Mouse (Mus musculus): ENCODE results near the gene Rfx8.

Gene Rfx8

DNA sequence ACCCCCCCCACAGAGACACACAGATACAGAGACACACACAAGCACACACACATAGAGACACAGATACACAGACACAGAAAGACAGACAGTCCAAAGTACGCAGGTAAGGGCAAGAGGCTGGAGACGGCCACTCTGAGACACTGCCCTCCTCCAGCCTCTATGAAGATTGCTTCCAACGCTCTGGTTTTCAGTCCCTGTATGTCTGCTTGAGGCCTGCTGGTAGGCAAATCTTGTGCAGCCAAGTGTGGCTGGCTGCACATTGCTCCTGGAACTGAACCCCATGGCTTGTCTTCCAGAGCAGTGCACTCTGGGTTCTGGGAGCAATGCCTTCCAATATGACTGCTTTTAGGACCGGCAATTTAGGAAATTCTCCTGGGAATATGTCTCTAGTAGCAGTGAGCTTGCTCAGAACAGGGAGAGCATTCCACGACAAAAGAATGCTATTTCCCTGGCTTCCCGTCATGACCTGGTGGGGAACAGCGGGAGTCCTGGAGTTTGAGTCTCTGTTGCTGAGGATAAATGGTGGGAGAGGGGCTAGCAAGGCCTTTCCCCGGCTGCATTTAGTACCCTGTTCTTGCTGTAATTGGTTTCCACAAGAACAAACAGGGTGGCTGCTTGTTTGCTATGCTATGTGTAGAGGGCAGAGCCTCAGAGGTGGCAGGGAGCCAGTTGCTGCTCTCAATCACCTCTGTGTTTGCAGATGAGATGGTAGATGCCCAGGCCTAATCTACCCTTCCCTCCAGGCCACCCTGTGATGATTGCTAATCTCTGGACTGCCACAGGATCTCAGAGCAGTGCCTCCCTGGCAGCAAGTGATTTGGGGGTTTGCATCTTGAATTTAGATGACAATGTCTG is 74.7 kb downstream of the Rfx8 start:
- DNase-seq (ENCODE audit: low spot score): no peak

DNA sequence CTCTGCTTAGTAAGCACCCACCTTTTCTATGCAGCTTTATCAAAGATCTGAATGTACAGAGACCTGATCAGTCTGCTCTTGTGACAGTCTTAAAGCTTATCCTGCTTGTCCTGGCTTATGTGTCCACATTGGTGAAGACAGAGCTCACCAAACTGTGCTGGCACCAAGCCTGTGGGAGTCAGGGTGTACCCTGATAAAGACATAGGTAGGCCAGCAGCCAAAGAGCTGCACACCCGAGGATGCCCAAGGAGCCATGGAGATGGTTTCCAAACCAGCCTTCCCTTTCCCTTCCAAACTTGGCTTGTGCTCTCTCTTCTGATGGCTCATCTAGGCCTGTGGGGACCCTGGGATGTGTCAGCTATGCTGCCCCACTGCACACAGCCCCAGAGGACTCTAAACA is 76.5 kb downstream of the Rfx8 start:
- DNase-seq (ENCODE audit: low spot score): no peak

DNA sequence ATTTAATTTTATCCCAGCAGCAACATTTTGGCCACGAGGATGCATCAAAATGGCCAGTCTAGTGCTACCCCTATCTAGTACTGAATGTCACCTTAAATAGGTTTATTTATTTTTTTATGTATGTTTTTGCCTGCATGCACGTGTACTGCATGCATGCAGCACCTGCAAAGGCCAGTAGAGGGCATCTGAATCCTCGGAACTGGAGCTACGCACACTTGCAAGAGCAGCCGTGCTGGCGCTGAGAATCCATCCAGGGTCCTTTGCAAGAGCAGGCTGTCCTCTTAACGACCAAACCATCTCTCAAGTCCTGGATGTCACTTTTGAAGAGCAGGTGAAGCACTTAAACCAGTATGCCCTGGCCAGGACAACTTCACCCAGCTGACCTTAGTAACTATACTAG is 79.1 kb downstream of the Rfx8 start:
- DNase-seq (ENCODE audit: low spot score): no peak

DNA sequence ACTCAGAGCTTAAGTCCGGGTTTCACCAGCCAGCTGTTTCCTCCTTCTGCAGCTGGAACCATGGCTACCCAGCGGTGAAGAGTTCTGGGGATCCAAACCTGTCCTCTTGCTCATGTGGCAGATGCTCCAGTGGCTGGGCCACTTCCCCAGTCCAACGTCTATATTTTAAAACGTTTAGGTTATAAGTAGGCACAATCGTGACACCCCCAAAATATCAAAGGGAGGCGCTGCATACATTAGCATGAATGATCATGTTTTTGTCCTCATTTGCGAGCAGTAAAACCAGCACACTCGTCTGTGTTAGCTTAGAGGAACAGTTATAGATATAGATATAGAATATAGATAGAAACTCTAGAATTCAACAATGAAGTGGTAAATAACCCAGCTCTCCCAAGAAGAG is 83.7 kb downstream of the Rfx8 start:
- DNase-seq (ENCODE audit: low spot score): no peak

DNA sequence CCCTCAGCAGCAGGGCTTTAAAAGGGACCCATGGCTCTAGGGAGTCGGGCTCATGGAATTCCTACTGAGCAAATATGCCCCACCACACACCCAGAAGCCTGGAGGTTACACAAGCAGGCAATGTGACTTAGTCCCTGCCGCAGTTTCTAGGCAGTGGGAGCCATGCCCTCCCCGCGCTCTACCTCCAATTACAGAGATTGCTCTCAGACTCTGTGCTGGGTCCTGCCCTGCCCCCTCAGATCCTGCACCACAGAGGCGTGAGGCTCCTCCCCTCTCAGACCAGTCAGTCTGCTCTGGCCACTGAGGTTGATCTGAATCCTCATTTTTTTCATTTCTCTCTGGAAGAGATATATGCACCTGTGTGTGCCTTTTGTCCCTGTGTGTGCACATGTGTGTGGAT is 84.1 kb downstream of the Rfx8 start:
- no peak for DNase-seq (ENCODE audit: low spot score)

DNA sequence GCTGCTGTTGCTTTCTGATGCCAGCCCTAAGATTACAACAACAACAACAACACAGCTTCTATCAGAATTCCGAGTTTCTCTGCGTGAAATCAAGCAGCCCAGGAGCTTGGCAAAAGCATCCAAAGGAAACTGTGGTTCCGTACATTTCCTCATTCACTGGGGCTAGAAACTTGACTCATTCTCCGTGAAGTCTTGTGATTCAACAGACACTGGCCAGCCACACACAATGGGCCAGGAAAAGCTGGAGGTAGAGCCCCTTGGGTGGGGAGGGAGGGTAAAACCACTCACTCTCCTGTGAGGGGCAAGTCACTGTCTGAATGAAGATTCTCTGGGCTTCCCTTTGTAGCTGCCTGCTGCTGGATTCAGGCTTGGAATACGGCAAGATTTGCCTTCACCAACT is 84.6 kb downstream of the Rfx8 start:
- no peak for DNase-seq (ENCODE audit: low spot score)

DNA sequence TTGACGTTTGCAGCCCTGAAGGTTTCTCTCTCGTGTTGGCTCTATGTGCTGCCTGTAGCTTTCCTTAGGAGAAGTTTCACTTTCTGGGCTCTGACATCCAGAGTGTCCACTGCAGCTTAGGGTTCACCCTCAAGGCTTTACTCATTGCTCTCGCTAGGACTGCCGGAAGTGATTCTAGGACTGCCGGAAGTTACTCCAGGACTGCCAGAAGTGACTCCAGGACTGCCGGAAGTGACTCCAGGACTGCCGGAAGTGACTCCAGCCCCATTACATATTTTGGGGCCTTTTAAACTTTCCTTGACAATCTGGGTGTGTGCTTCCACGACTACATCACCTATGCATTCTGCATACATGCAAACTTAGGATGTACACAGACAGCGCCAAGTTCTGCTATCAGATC is 92.2 kb downstream of the Rfx8 start:
- DNase-seq (ENCODE audit: low spot score): no peak

DNA sequence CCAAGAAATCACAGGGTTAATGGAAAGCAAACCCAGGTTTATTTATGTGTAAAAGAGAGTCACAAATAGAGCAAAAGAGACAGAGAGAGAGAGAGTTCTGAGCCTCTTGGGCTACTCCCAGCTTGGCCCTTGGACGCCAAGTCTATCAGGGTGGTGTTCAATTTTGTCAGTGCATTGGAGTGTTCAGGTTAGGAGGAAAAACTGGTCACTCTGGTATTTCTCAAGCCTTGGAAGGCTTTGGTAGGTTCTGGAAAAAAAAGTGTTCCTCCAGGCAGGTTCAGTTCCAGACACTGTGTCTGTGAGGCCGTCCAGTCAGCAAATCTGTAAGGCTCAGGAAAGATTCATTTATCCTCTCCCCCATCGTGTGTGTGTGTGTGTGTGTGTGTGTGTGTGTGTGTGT is 95.3 kb downstream of the Rfx8 start:
- no peak for DNase-seq (ENCODE audit: low spot score)

DNA sequence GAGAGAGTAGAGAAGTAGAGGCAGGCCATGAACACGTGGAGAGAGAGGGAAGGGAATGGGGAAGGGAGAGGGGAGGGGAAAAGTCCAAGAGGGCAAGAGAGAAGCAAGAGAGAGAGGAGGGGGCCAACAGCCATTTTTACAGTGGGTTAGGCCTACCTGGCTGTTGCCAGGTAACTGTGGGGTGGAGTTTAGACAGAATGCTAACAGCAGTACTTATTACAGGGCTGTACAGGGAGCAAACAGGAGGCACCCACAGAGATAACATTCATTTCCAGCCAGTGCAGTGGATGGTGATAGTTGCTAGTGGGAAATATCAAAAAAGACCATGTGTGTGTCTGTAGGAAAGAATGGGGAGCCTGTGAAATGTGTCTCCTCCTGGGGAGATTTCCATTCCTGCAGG is 97.1 kb downstream of the Rfx8 start:
- DNase-seq (ENCODE audit: low spot score): no peak

DNA sequence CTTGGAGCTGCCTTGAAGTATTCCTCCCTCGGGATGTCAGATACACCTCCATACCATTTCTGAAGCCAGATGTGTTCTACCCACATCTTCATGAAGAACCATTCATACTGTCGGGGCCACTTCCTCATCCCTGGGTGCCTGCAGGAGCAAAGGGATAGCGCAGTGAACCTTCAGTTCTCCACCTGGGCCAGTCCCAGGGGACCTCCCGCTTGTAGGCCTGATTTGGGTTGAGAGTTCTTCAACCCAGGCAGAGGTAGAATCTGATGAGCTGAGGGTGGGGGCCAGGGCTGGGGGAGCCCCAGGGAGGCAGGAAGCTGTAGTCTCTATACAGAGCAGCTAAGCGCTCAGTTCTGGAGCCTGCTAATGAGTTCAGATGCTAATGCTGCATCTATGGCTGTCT is 97.7 kb downstream of the Rfx8 start:
- DNase-seq (ENCODE audit: low spot score): no peak

DNA sequence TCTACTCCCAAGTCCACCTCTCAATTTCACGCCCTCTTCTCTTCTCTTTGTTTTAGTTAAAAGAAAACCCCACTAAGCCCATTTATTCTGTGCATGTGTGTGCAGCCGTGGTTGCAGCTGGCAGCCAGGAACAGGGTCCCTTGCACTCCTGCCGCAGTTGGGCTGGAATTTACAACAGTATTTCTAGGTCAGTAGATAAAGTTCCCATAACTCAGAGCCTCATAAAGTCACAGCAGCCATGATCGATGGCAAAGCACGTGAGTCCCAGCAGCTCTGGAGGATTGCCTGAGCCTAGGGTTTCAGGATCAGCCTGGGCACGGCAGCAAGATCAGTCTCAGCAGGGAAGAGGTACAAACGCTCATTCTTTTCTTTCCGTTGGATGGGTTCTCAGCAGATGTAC is 102.3 kb downstream of the Rfx8 start:
- no peak for DNase-seq (ENCODE audit: low spot score)

DNA sequence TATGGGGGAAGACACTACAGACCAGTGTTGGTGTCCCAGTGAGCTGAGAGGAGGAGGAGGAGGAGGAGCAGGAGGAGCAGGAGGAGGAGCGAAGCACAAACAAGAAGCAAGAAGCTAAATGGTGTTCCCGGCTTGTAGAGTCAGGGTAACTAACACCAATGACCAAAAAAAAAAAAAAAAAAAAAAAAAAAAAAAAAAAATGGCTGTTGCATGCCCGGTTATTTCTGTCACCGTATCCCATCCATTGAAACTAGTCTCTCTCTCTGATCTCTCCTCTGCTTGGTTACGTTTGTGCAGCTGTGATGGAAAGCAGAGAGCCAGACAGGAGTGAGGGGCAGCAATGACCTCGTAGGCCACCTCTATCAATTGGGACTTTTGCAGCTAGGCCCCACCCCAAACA is 105.3 kb downstream of the Rfx8 start:
- no peak for DNase-seq (ENCODE audit: low spot score)
